Mouse (Mus musculus): ENCODE data around the gene Chd2. TPM values are rescaled to one million over a fixed set of nuclear protein-coding genes. Genes with fewer than 3 reads are reported as not detected.

The Chd2 gene
- polyA plus RNA-seq, 2 experiments = 55.6 to 56.5 TPM

DNA sequence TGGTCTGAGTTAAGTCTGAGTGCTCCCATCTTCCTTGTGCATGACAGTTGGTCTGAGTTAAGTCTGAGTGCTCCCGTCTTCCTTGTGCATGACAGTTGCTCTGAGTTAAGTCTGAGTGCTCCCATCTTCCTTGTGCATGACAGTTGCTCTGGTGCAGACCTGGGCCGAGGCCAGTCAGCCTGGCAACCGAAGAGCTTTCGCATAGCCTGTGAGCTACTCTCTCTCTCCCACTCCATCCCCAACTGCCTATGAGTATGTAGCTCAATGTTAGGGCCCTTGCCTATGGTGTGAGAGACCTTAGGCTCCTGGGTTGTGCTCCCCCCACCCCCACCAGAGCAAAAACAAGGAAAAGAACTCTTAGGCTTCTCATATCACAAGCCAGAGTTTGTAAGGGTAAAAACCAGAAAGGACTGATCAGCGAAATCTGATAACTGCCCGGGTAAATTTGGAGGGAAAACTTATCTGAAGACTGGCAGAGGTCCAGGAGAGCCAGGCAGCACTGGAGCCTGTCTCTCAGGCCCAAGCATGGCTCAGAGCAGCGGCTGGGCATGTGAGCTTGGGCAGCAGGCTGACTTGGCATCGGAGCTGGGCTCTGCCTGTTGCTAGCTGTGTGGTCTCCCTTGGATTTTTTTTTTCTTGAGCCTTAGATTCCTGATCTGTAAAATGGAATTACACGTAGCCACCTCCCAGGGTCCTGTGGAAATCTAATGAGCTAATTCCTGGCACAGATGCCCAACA lies 120.2 kb downstream of the Chd2 start:
- peak overlapping the region; percentile 1; the same call in 1 of the 2 replicates for H3K27ac ChIP-seq (replicated peaks; ENCODE audit: low read depth, low read length)
- H3K36me3 ChIP-seq (ENCODE audit: control insufficient read depth, insufficient read depth, low read length) = peaks cover 45% of the 10 kb centered on the region
- H3K4me2 ChIP-seq (replicated peaks; ENCODE audit: low read depth, low read length, severe bottlenecking) = no peak overlapping the region
- 61% methylated on average over 9 of the region's 9 CpGs for WGBS
- peaks cover 18% of the 10 kb centered on the region; the same call in 1 of the 2 replicates for H3K4me1 ChIP-seq (ENCODE audit: control insufficient read depth, insufficient read depth, low read length)
- ATAC-seq (ENCODE audit: low FRiP score, low read depth) = no peak
- H3K4me3 ChIP-seq (replicated peaks; ENCODE audit: low read length) = no peak overlapping the region
- peak; percentile 48 for DNase-seq (ENCODE audit: low spot score)
- no peaks in the 10 kb centered on the region for H3K27me3 ChIP-seq (ENCODE audit: control insufficient read depth, insufficient read depth, low read length)
- no peak for TF ChIP-seq POLR2A (IDR thresholded peaks at IDR 0.05; ENCODE audit: borderline replicate concordance, extremely low read depth, insufficient read depth, insufficient read length)
- H3K9ac ChIP-seq (ENCODE audit: low read depth, low read length, severe bottlenecking) = no peak overlapping the region
- H3K9me3 ChIP-seq (ENCODE audit: control insufficient read depth, low read length) = no peaks in the 10 kb centered on the region

DNA sequence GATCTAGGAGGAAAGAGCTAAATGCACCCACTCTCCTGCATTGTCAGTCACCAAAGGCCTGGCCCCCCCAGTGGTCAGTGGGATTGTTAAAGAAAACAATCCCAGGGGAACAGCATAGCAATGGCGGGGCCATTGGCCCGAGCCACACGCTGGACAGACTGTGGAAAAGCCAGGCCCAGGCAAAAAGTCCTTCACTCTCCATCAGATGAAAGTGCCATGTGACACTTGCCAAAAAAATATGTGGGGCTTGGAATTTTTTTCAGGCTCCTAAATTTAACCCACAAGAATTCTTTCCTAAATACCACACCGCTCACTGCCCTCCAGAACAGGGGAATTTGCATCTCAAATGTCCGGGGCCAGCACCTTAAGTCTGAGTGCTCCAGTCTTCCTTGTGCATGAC lies 120.8 kb downstream of the Chd2 start:
- 36% methylated on average over 5 of the region's 5 CpGs for WGBS
- H3K36me3 ChIP-seq (ENCODE audit: control insufficient read depth, insufficient read depth, low read length) = peaks cover 48% of the 10 kb centered on the region
- H3K27me3 ChIP-seq (ENCODE audit: control insufficient read depth, insufficient read depth, low read length) = no peaks in the 10 kb centered on the region
- H3K9me3 ChIP-seq (ENCODE audit: control insufficient read depth, low read length) = no peaks in the 10 kb centered on the region
- TF ChIP-seq POLR2A (IDR thresholded peaks at IDR 0.05; ENCODE audit: borderline replicate concordance, extremely low read depth, insufficient read depth, insufficient read length) = no peak
- H3K4me2 ChIP-seq (replicated peaks; ENCODE audit: low read depth, low read length, severe bottlenecking) = no peak overlapping the region
- no peak overlapping the region for H3K4me3 ChIP-seq (replicated peaks; ENCODE audit: low read length)
- H3K27ac ChIP-seq (replicated peaks; ENCODE audit: low read depth, low read length) = no peak overlapping the region; the same call in 1 of the 2 replicates
- H3K4me1 ChIP-seq (ENCODE audit: control insufficient read depth, insufficient read depth, low read length) = peaks cover 18% of the 10 kb centered on the region; the same call in 1 of the 2 replicates
- DNase-seq (ENCODE audit: low spot score) = no peak
- no peak for ATAC-seq (ENCODE audit: low FRiP score, low read depth)
- no peak overlapping the region for H3K9ac ChIP-seq (ENCODE audit: low read depth, low read length, severe bottlenecking)

DNA sequence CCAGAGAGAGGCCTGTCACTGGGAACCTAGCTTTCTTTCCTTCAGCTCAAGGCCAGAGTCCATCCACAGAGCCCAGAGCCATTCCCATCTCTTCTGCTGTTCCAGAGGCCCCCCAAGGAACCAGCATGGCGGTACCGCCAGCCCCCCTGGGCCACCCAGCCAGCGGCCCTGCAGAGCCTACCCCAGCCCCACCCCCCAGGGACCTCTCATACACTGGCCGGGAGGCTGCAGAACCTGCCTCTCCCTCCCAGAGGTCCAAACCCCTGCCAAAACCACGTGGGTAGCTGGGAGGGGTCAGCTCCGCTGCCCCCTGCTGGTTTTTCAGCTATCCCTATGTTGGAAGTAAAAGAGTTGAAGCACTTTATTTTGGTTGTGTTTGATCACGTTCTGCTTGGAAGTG lies 122.3 kb downstream of the Chd2 start:
- DNase-seq (ENCODE audit: low spot score) (no peak), ATAC-seq (ENCODE audit: low FRiP score, low read depth) (no peak)
- no peak for TF ChIP-seq POLR2A (IDR thresholded peaks at IDR 0.05; ENCODE audit: borderline replicate concordance, extremely low read depth, insufficient read depth, insufficient read length)
- 35% methylated on average over 7 of the region's 7 CpGs for WGBS
- Histone ChIP-seq H3K9me3 (ENCODE audit: control insufficient read depth, low read length) (no peaks in the 10 kb centered on the region), H3K27me3 (ENCODE audit: control insufficient read depth, insufficient read depth, low read length) (no peaks in the 10 kb centered on the region), H3K4me2 (replicated peaks; ENCODE audit: low read depth, low read length, severe bottlenecking) (no peak overlapping the region), H3K4me3 (replicated peaks; ENCODE audit: low read length) (no peak overlapping the region), H3K27ac (replicated peaks; ENCODE audit: low read depth, low read length) (no peak overlapping the region), H3K4me1 (ENCODE audit: control insufficient read depth, insufficient read depth, low read length) (peaks cover 18% of the 10 kb centered on the region; the same call in 1 of the 2 replicates), H3K9ac (ENCODE audit: low read depth, low read length, severe bottlenecking) (no peak overlapping the region), H3K36me3 (ENCODE audit: control insufficient read depth, insufficient read depth, low read length) (peaks cover 59% of the 10 kb centered on the region)

DNA sequence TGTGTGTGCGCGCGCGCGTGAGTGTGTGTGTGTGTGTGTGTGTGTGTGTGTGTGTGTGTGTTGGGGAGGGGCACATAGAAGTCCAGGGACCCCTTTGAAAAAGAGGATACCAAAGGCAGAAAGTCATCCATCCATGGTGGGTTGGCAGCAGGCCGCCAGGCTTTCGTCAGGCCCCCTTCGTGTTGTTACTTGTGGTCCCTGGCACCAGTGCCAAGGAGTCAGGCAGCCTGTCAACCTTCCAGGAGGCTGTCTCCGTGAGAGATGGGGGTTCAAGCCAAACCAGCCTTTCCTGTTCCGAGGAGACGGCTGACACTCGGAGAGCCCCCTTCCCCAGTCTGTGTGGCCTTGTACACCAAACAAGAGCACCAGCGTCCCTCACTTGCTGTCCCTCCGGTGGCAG lies 127.4 kb downstream of the Chd2 start:
- Histone ChIP-seq H3K9ac (ENCODE audit: low read depth, low read length, severe bottlenecking) (no peak overlapping the region), H3K9me3 (ENCODE audit: control insufficient read depth, low read length) (no peaks in the 10 kb centered on the region), H3K27me3 (ENCODE audit: control insufficient read depth, insufficient read depth, low read length) (no peaks in the 10 kb centered on the region), H3K27ac (replicated peaks; ENCODE audit: low read depth, low read length) (no peak overlapping the region), H3K4me2 (replicated peaks; ENCODE audit: low read depth, low read length, severe bottlenecking) (no peak overlapping the region), H3K4me1 (ENCODE audit: control insufficient read depth, insufficient read depth, low read length) (peaks cover 8% of the 10 kb centered on the region), H3K4me3 (replicated peaks; ENCODE audit: low read length) (no peak overlapping the region), H3K36me3 (ENCODE audit: control insufficient read depth, insufficient read depth, low read length) (peaks cover 93% of the 10 kb centered on the region)
- ATAC-seq (ENCODE audit: low FRiP score, low read depth) (no peak), DNase-seq (ENCODE audit: low spot score) (no peak)
- TF ChIP-seq POLR2A (IDR thresholded peaks at IDR 0.05; ENCODE audit: borderline replicate concordance, extremely low read depth, insufficient read depth, insufficient read length) = no peak
- 82% methylated on average over 14 of the region's 14 CpGs for WGBS

DNA sequence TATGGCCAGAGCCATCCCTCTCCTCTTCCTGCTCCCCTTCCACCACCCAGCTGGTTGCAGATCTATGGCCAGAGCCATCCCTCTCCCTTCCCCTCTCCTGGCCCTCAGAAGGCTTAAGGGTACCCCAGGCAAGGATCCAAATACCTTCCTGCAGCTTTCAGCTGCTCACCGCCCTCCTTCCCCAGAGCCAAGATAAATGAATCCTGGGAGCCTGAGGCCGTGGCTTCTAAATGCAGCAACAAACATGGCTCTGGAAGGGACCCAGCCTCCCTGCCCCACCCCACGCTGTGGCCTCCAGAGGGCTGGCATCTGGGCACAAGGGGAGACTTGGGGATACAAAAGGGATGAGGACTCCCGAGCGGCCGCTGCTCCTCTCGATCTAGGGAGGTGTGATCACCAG lies 129.2 kb downstream of the Chd2 start:
- no peak for DNase-seq (ENCODE audit: low spot score)
- peaks cover 88% of the 10 kb centered on the region for H3K36me3 ChIP-seq (ENCODE audit: control insufficient read depth, insufficient read depth, low read length)
- no peak for TF ChIP-seq POLR2A (IDR thresholded peaks at IDR 0.05; ENCODE audit: borderline replicate concordance, extremely low read depth, insufficient read depth, insufficient read length)
- H3K4me2 ChIP-seq (replicated peaks; ENCODE audit: low read depth, low read length, severe bottlenecking) = no peak overlapping the region
- H3K4me3 ChIP-seq (replicated peaks; ENCODE audit: low read length) = no peak overlapping the region
- no peak overlapping the region for H3K9ac ChIP-seq (ENCODE audit: low read depth, low read length, severe bottlenecking)
- WGBS = 88% methylated on average over 7 of the region's 7 CpGs
- no peaks in the 10 kb centered on the region for H3K9me3 ChIP-seq (ENCODE audit: control insufficient read depth, low read length)
- ATAC-seq (ENCODE audit: low FRiP score, low read depth) = no peak
- no peak overlapping the region for H3K27ac ChIP-seq (replicated peaks; ENCODE audit: low read depth, low read length)
- no peaks in the 10 kb centered on the region for H3K27me3 ChIP-seq (ENCODE audit: control insufficient read depth, insufficient read depth, low read length)
- peaks cover 5% of the 10 kb centered on the region for H3K4me1 ChIP-seq (ENCODE audit: control insufficient read depth, insufficient read depth, low read length)

Measured in limb, embryonic 14.5 days (tissue).